Mouse (Mus musculus) heart, postnatal 0 days (tissue): Measurements from ENCODE around the gene Osbpl3.

ENCODE experiments used
- CTCF ChIP-seq: IDR thresholded peaks from 2 replicates; pipeline ENCODE4 v1.5.1; 2016; ENCODE audit warnings: antibody characterized with exemption, control low read depth, low read depth
- EP300 ChIP-seq: IDR thresholded peaks from 2 replicates; pipeline ENCODE4 v1.6.1; 2016; ENCODE audit warnings: antibody characterized with exemption, low read depth

GRCm38 (mm10) chr6:50457551-50458348, 1.7 kb upstream of the Osbpl3 start:
- TF ChIP-seq CTCF (no peak), EP300 (no peak)
